Comparison of ENCODE assay signal across 22 mouse cellular contexts in the genomic region with DNA sequence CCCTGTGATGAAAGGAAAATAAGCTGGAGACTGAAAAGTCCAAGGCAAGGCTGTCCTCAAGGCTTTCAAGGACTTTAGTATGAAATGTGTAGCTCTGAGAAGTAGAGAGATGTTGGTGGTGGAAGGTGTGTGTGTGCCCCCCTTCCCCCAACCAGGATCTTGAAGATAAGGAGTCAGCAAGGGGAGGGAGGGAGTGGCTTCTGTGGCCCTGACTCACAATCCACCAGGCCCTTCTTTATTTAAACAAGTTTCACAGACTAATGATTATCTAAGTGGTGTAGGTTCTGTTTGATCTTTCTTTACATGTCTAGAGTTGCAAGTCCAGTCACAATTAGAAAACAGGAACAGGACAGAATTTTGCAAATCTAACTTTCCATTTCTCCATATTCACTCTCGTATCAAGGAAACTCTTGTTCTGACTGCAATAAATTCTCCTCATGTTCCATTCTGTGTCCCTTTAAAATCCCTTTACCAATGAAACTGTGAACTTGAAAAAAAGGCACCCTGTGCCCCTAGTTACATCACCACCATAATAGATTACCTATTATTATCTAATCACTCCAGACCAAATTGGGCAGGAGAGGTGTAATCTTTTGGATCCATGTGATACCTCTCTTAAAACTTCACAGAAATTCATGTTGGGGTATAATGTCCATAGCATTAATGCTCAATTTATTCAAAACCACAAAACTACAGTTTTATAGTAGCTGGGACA. TPM values are rescaled to one million over a fixed set of nuclear protein-coding genes. Genes with fewer than 3 reads are reported as not detected.
DNase-seq lines count a peak whose midpoint lies in the region; ATAC-seq and TF ChIP-seq lines count a peak whose summit lies in the region.
"Not testable (repeated sequence)": the region's sequence is repeated elsewhere in the genome, so short reads cannot be mapped to it uniquely, and the experiment has no call there.
"Had no signal": no experiment of that assay in that cellular context is flagged by ENCODE, and none has a peak within 500 bp of the region (broad histone marks: within the 10 kb centered on the region; RNA-seq: fewer than 3 reads in every experiment).

No protein-coding gene starts in this region.

- not testable (repeated sequence) for H3K4me3 ChIP-seq in kidney, adult 2 months (ENCODE audit: insufficient read depth, low read depth, low read length); liver, adult 2 months (ENCODE audit: insufficient read depth, low read depth, low read length); liver, embryonic 14.5 days (ENCODE audit: insufficient read depth in 1 of 2, low read depth in 2 of 2, low read length in 2 of 2); lung, embryonic 14.5 days (ENCODE audit: low read depth, low read length); stomach, embryonic 14.5 days (ENCODE audit: low read depth, low read length)

- peak; percentile 47; the same call in 1 of the 2 replicates for ATAC-seq in erythroid progenitor cell, adult 5-6 weeks (replicated peaks; ENCODE audit: low FRiP score, poor library complexity, severe bottlenecking)
- peak; percentile 83 for ATAC-seq in liver, embryonic 14.5 days (ENCODE audit: insufficient read depth)
- peak; percentile 17; the same call in 1 of the 2 replicates for ATAC-seq in lung, embryonic 14.5 days (ENCODE audit: insufficient read depth)
- ATAC-seq in stomach, embryonic 14.5 days (ENCODE audit: insufficient number of reproducible peaks, insufficient read depth, low FRiP score, low read depth), result peak; percentile 88

- H3K4me2 ChIP-seq in liver, embryonic 14.5 days (ENCODE audit: low read depth), result peak overlapping the region; percentile 29
- H3K4me2 ChIP-seq in lung, embryonic 14.5 days; stomach, embryonic 14.5 days (replicated peaks; ENCODE audit: low read depth, low read length): not testable (repeated sequence)

- not testable (repeated sequence) for H3K27me3 ChIP-seq in kidney, adult 2 months (replicated peaks; ENCODE audit: control insufficient read depth, insufficient read depth, low read length); liver, adult 2 months (ENCODE audit: control insufficient read depth, insufficient read depth, low read length); liver, embryonic 14.5 days (ENCODE audit: control insufficient read depth, insufficient read depth, low read length); lung, embryonic 14.5 days (ENCODE audit: insufficient read depth, low read length); stomach, embryonic 14.5 days (ENCODE audit: control insufficient read depth, insufficient read depth, low read length)

- WGBS in kidney, adult 2 months, result 78% methylated on average over 1 of the region's 1 CpGs
- WGBS in liver, adult 2 months, result 13% methylated on average over 1 of the region's 1 CpGs
- WGBS in liver, embryonic 14.5 days (ENCODE audit: insufficient replicate concordance), result 67% methylated on average over 1 of the region's 1 CpGs
- WGBS in lung, embryonic 14.5 days, result 40% methylated on average over 1 of the region's 1 CpGs
- no CpG with 5 or more reads among the region's 1 CpGs for WGBS in stomach, embryonic 14.5 days

- peak; percentile 51 for TF ChIP-seq EP300 in liver, embryonic 14.5 days (IDR thresholded peaks at IDR 0.05; ENCODE audit: low read depth)

- H3K9me3 ChIP-seq in liver, embryonic 14.5 days (ENCODE audit: control insufficient read depth, low read length); lung, embryonic 14.5 days (ENCODE audit: low read depth, low read length); stomach, embryonic 14.5 days (ENCODE audit: control insufficient read depth, low read depth, low read length): not testable (repeated sequence)

- peak; percentile 11 for DNase-seq in kidney, adult 2 months
- peak; percentile 79 for DNase-seq in liver, adult 2 months (ENCODE audit: extremely low read depth, low read depth, low spot score)
- DNase-seq in liver, embryonic 14.5 days (ENCODE audit: low read depth in 3 of 3, low spot score in 3 of 3); lung, embryonic 14.5 days: not testable (repeated sequence)
- peak; percentile 11 to 46 for DNase-seq in urinary bladder, adult 18-20 months (ENCODE audit: low spot score in 2 of 2)
- peak; percentile 41 for DNase-seq in yolk sac, embryonic 10.5 days (ENCODE audit: low spot score)

- not testable (repeated sequence) for H3K27ac ChIP-seq in kidney, adult 2 months (ENCODE audit: insufficient read depth, low read depth, low read length); lung, embryonic 14.5 days (ENCODE audit: low read depth); stomach, embryonic 14.5 days (ENCODE audit: low read length)
- peak overlapping the region; percentile 73 for H3K27ac ChIP-seq in liver, adult 2 months (replicated peaks; ENCODE audit: insufficient read depth, low read depth, low read length)
- H3K27ac ChIP-seq in liver, embryonic 14.5 days, result peak overlapping the region; percentile 55

- not testable (repeated sequence) for TF ChIP-seq CTCF in kidney, adult 2 months (conservative IDR thresholded peaks at IDR 0.05; ENCODE audit: insufficient read depth, insufficient read length, low read depth, low read length); liver, adult 2 months (IDR thresholded peaks at IDR 0.05; ENCODE audit: low read depth, low read length); liver, embryonic 14.5 days (IDR thresholded peaks at IDR 0.05; ENCODE audit: low read depth); lung, embryonic 14.5 days (IDR thresholded peaks at IDR 0.05; ENCODE audit: low read depth)

- H3K4me1 ChIP-seq in kidney, adult 2 months (ENCODE audit: control insufficient read depth, insufficient read depth, low read length); lung, embryonic 14.5 days (ENCODE audit: insufficient read depth); stomach, embryonic 14.5 days (ENCODE audit: control insufficient read depth, insufficient read depth, low read length): not testable (repeated sequence)
- peaks cover 15% of the 10 kb centered on the region for H3K4me1 ChIP-seq in liver, adult 2 months (ENCODE audit: control insufficient read depth, insufficient read depth, low read length)
- peaks cover 12 to 22% of the 10 kb centered on the region in 2 experiments for H3K4me1 ChIP-seq in liver, embryonic 14.5 days (replicated peaks; ENCODE audit: control insufficient read depth in 2 of 2, insufficient read depth in 2 of 2, low read length in 1 of 2)

- TF ChIP-seq POLR2A in kidney, adult 2 months (IDR thresholded peaks at IDR 0.05; ENCODE audit: low read depth, low read length); liver, adult 2 months (IDR thresholded peaks at IDR 0.05; ENCODE audit: extremely low read depth, insufficient read depth, low read length): not testable (repeated sequence)

- not testable (repeated sequence) for H3K36me3 ChIP-seq in kidney, adult 2 months (ENCODE audit: control insufficient read depth, insufficient read depth, low read length); liver, embryonic 14.5 days (replicated peaks; ENCODE audit: control insufficient read depth, insufficient read depth, low read depth); lung, embryonic 14.5 days (ENCODE audit: insufficient read depth); stomach, embryonic 14.5 days (ENCODE audit: control insufficient read depth, insufficient read depth, low read length)
- peaks cover 27% of the 10 kb centered on the region for H3K36me3 ChIP-seq in liver, adult 2 months (ENCODE audit: control insufficient read depth, insufficient read depth, low read length)

- not testable (repeated sequence) for H3K79me2 ChIP-seq in liver, adult 2 months (ENCODE audit: control insufficient read depth, insufficient read depth, low read length)

- 0 out of 2 replicates have a peak overlapping the region, but pooled peaks have one; percentile 39 for H3K9ac ChIP-seq in liver, adult 2 months (ENCODE audit: low read depth, low read length)
- not testable (repeated sequence) for H3K9ac ChIP-seq in liver, embryonic 14.5 days (replicated peaks); lung, embryonic 14.5 days; stomach, embryonic 14.5 days (replicated peaks; ENCODE audit: low read depth, low read length)

RNA-seq across cellular contexts. Expression of a gene that starts 22.4 kb away (rescaled TPM):
- not detected in 2 replicates for total RNA-seq in erythroid progenitor cell, adult 5-6 weeks (2015; ENCODE audit: low replicate concordance)
- total RNA-seq in erythroid progenitor cell, adult 5-6 weeks (2017; ENCODE audit: low replicate concordance), result not detected in 2 replicates
- polyA plus RNA-seq in kidney, adult 2 months (2012; rRNA removed), result 41.7 and 46.9 TPM in 2 replicates
- total RNA-seq in liver, adult 2 months (2014; rRNA removed), result 92.1 and 112 TPM in 2 replicates
- 38.6 and 38.8 TPM in 2 replicates for polyA plus RNA-seq in liver, adult 2 months (2012; rRNA removed)
- polyA plus RNA-seq in liver, embryonic 14.5 days (2012; rRNA removed), result 0.73 and 1.2 TPM in 2 replicates
- polyA plus RNA-seq in liver, embryonic 14.5 days (2014; fragmentation: Nextera tagmentation; extraction: Ambion mirVana), result 0.11 and 0.61 TPM in 2 replicates
- 0.24 and 0.27 TPM in 2 replicates for polyA plus RNA-seq in lung, embryonic 14.5 days (2014; fragmentation: Nextera tagmentation; extraction: Ambion mirVana)
- 0.42 and 0.86 TPM in 2 replicates for polyA plus RNA-seq in stomach, embryonic 14.5 days (2014; fragmentation: Nextera tagmentation; extraction: Ambion mirVana)
- total RNA-seq: CH12.LX; gastrocnemius, adult 2 months; gastrocnemius, postnatal 25 days; granulocyte monocyte progenitor cell, adult 5-6 weeks; heart, adult 8-10 months; heart, postnatal 25 days had no signal
- polyA plus RNA-seq: activated CD4-positive, CD25-positive, alpha-beta regulatory T cell, adult 4 months; embryonic facial prominence, embryonic 13.5 days; forebrain, embryonic 10.5 days; forebrain, embryonic 14.5 days; heart, embryonic 12.5 days; heart, embryonic 16.5 days; hindbrain, embryonic 10.5 days; Patski had no signal

RNA-seq across cellular contexts. Expression of a gene that starts 43.3 kb away (rescaled TPM):
- not detected in 2 replicates for total RNA-seq in erythroid progenitor cell, adult 5-6 weeks (2015; ENCODE audit: low replicate concordance)
- not detected in 2 replicates for total RNA-seq in erythroid progenitor cell, adult 5-6 weeks (2017; ENCODE audit: low replicate concordance)
- polyA plus RNA-seq in kidney, adult 2 months (2012; rRNA removed), result 69.7 and 73.4 TPM in 2 replicates
- total RNA-seq in liver, adult 2 months (2014; rRNA removed), result 44.7 and 70.2 TPM in 2 replicates
- polyA plus RNA-seq in liver, adult 2 months (2012; rRNA removed), result 28.6 and 48.6 TPM in 2 replicates
- polyA plus RNA-seq in liver, embryonic 14.5 days (2012; rRNA removed), result 0.14 and 0.20 TPM in 2 replicates
- polyA plus RNA-seq in liver, embryonic 14.5 days (2014; fragmentation: Nextera tagmentation; extraction: Ambion mirVana), result 0.20 and 0.71 TPM in 2 replicates
- polyA plus RNA-seq in lung, embryonic 14.5 days (2014; fragmentation: Nextera tagmentation; extraction: Ambion mirVana), result not detected in 2 replicates
- not detected in 2 replicates for polyA plus RNA-seq in stomach, embryonic 14.5 days (2014; fragmentation: Nextera tagmentation; extraction: Ambion mirVana)
- total RNA-seq: CH12.LX; gastrocnemius, adult 2 months; gastrocnemius, postnatal 25 days; granulocyte monocyte progenitor cell, adult 5-6 weeks; heart, adult 8-10 months; heart, postnatal 25 days had no signal
- polyA plus RNA-seq: activated CD4-positive, CD25-positive, alpha-beta regulatory T cell, adult 4 months; embryonic facial prominence, embryonic 13.5 days; forebrain, embryonic 10.5 days; forebrain, embryonic 14.5 days; heart, embryonic 12.5 days; heart, embryonic 16.5 days; hindbrain, embryonic 10.5 days; Patski had no signal

RNA-seq across cellular contexts. Expression of a gene that starts 55.1 kb away (rescaled TPM):
- total RNA-seq in erythroid progenitor cell, adult 5-6 weeks (2015; ENCODE audit: low replicate concordance), result 2.9 TPM in 1 of 2 replicates, not detected in the other
- 0.51 and 1.8 TPM in 2 replicates for total RNA-seq in erythroid progenitor cell, adult 5-6 weeks (2017; ENCODE audit: low replicate concordance)
- 4.4 and 5.7 TPM in 2 replicates for polyA plus RNA-seq in kidney, adult 2 months (2012; rRNA removed)
- 245 and 304 TPM in 2 replicates for total RNA-seq in liver, adult 2 months (2014; rRNA removed)
- polyA plus RNA-seq in liver, adult 2 months (2012; rRNA removed), result 73.9 and 76.0 TPM in 2 replicates
- polyA plus RNA-seq in liver, embryonic 14.5 days (2012; rRNA removed), result 0.39 and 0.47 TPM in 2 replicates
- 0.86 and 1.0 TPM in 2 replicates for polyA plus RNA-seq in liver, embryonic 14.5 days (2014; fragmentation: Nextera tagmentation; extraction: Ambion mirVana)
- polyA plus RNA-seq in lung, embryonic 14.5 days (2014; fragmentation: Nextera tagmentation; extraction: Ambion mirVana), result not detected in 2 replicates
- 0.20 TPM in 1 of 2 replicates, not detected in the other for polyA plus RNA-seq in stomach, embryonic 14.5 days (2014; fragmentation: Nextera tagmentation; extraction: Ambion mirVana)
- total RNA-seq: granulocyte monocyte progenitor cell, adult 5-6 weeks; heart, postnatal 25 days had no signal
- polyA plus RNA-seq: activated CD4-positive, CD25-positive, alpha-beta regulatory T cell, adult 4 months; embryonic facial prominence, embryonic 13.5 days; forebrain, embryonic 14.5 days; heart, embryonic 12.5 days; Patski had no signal

Comparison
In these comparisons a context has a peak if more than half of its experiments do, and no peak if none do; other contexts are left out.
1. RNA of a gene that starts 22.4 kb away (polyA plus RNA-seq): 41.7 to 46.9 TPM in kidney, adult 2 months and 38.6 to 38.8 TPM in liver, adult 2 months; 0.11 to 1.2 TPM in liver, embryonic 14.5 days, 0.42 to 0.86 TPM in stomach, embryonic 14.5 days and 0.24 to 0.27 TPM in lung, embryonic 14.5 days; every median in the first group is over 10 times any median in the second.
2. RNA of a gene that starts 43.3 kb away (polyA plus RNA-seq): 69.7 to 73.4 TPM in kidney, adult 2 months and 28.6 to 48.6 TPM in liver, adult 2 months; 0.14 to 0.71 TPM in liver, embryonic 14.5 days, not detected in stomach, embryonic 14.5 days and not detected in lung, embryonic 14.5 days; every median in the first group is over 10 times any median in the second.
3. RNA of a gene that starts 55.1 kb away (polyA plus RNA-seq): 73.9 to 76.0 TPM in liver, adult 2 months; 4.4 to 5.7 TPM in kidney, adult 2 months, 0.39 to 1.0 TPM in liver, embryonic 14.5 days, 0.20 TPM in stomach, embryonic 14.5 days and not detected in lung, embryonic 14.5 days; every median in the first group is over 10 times any median in the second.
4. ATAC-seq: peak in every context shown above with its lines; median percentile 88 in stomach, embryonic 14.5 days; 83 in liver, embryonic 14.5 days; 47 in erythroid progenitor cell, adult 5-6 weeks; 17 in lung, embryonic 14.5 days.